Mouse (Mus musculus) heart, postnatal 14 days (tissue): ENCODE data around the gene Ryk. TPM values are rescaled to one million over a fixed set of nuclear protein-coding genes. Genes with fewer than 3 reads are reported as not detected.

Experiments used
- DNase-seq, 2 experiments: peaks; one replicate each; pipeline ENCODE4 v3.0.0; 2021 to 2022
- intact Hi-C: fragments of 180-260 bp; cut with DNase I; formaldehyde crosslinking; loops from one replicate; pipeline ENCODE4 v1.15.1; 2025
- total RNA-seq, 2 experiments: library from RNA; stranded (reverse); gene quantifications; 2 replicates each; pipeline ENCODE4 v1.2.3; 2021

Ryk gene
- total RNA-seq, 2 experiments from 2014 or later, result 40.2 to 42.6 TPM

DNA sequence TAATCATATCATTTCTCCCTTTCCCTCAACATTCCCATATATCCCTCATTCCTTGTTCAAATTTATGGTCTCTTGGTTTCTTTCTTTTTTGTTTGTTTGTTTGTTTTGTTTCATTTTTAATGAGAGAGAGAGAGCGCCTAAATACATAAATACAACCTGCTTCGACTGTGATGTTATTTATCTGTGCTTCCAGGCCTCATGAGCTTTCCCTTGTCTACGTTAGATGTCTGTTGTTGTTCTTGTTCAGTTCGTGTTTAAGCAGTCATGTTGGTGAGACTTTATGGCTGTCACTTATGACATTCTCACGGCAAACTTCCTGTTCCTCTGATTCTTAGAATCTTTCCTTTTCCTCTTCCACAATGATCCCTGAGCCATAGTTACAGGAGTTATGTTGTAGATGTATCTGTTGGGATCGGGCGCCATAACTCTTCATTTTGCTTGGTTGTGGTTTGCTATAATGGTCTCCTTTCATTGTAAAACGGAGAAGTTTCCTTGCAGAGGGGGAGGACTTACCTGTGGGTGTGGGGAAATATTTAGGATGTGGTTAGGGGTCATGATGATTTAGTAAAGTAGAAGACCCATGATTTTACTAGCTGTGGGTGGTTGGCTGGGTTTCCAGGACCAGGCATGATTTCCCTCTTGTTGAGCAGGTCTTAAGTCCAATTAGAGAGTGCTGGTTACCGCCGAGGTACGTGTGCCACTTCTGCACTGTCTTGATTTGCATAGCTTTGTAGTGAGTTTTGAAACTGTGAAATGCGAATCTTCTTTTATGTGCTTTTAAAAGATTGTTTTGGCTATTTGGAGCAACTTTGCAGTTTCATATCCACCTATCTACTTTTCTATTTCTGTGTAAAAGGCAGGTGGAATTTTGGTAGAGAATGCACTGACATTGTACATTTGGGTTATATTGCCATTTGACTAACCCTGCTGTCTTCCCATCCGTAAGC lies 17.6 kb downstream of the Ryk start:
- no peak for DNase-seq
- intact Hi-C loops, result no loop called here

DNA sequence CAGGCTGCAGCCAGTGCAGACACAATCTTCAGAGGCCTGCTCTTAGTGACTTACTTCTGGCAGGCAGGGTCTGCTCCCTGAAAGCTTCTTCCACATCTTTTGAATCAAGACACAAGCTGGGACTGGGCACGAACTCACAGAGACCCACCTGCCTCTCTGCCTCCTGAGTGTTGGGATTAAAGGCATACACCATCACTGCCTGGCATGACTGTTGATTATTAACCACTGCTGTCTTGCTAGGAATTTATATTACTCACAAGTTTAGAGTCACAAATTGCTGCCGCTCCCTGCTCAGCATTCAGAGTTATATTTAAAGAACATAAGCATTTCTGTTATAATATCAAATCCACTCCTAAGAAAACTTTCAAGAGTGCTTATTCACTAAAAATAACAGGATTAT lies 23.1 kb downstream of the Ryk start:
- DNase-seq, result no peak
- intact Hi-C loops, result no loop called here

DNA sequence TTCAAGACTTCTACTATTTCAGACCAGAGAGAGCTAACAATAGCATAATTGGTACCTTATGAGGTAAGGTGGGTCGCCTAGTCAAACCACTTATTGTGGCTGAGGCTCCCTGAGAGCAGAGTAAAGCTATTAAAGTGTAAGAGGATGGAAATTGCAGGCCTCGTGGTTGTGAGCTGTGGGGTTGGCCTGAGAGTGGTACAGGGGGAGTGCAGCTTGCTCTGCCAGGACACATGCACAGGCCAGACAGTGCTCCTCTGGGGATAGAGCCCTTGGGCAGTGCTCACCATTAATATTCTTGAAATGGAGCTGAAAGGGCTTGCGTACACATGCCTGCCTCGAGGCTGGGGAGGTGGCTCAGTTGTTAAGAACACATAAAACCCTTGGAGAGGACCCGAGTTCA lies 23.6 kb downstream of the Ryk start:
- DNase-seq, result no peak
- intact Hi-C loops, result no loop called here

DNA sequence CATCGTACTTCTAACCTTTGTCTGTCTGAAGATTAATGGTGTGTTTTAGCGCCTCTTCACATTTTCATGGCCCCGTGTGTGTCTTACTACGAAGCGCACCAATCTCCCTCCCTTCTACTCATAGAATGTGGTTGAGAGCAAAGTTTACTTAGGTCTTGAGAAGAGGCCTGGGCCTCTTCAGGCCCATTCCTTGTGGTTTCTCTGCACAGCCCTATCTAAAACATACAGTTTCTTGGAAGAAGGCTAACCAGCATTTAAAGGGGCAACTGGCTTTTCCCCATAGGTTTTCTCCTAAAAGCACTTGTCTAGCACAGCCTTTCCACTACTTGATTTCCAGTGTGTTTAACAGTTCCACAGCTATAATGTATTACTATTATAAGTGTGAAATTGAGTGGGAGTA lies 24.7 kb downstream of the Ryk start:
- intact Hi-C loops, result no loop called here

DNA sequence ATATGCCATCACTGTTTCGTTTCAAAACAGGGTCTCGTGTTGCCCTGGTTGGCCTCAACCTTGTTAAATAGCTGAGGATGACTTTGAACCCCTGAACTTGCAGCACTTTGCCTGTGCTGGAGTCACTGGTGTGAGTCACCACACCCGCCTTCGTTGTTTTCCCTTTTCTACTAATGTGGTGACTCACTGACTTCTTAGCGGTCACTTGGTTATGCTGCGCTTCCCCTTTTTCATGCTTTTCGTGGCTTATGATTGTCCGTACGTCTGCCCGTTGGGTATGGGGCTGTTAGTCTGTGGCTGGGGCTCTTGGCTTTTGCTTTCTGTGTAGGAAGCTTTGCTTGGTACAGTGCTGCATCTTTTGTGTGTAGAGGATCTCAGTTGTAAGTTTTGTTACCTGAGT lies 25.2 kb downstream of the Ryk start:
- intact Hi-C loops, result no loop called here
- DNase-seq, result no peak

More for the DNA sequence above, 24.7 kb downstream of the Ryk start:
- no peak for DNase-seq

DNA sequence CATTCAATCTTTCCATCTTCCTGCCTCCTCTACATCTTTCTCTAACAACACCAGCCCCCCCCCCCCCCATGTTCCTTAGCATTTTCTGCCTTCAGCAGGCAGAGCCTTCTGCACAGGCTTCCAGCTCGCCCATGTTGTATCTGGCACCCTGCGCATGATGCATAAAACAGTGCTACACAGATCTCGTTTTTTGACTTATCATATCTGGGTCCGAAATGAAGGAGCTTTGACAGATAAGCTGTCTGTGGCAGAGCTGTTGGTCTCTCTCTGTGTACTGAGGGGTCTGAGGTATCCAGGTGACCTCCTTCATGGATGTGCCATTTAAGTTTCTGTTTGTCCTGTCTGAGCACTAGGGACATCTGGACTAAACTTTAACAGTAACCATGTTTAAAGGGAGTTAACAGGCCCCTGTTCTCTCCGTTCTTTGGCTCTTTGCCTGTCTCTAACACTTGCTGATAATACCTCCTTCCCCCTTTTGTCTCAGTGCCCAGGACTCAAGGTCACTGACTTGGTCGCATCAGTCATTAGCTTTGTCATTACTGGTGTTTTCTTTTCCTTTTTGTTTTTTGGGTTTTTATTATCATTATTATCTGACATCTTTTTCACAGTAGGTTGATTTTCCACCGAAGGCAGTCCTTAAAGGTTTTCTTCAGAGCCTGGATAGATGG lies 26.2 kb downstream of the Ryk start:
- no peak for DNase-seq
- intact Hi-C loops, result no loop called here

DNA sequence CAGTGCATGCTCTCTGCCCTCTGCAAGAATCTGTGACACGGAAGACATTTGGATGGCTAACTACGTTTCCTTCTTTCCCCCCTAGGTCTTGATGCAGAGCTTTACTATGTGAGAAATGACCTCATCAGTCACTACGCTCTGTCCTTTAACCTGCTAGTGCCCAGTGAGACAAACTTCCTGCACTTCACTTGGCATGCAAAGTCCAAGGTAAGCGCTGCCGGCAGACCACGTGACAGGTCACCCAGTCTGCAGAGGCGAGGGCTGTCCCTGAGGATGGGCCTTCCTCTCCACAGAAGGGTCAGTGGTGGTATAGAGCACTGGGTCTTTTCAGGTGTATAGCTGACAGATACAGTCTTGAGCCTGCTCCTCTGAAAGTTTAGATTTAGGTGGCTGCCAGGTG lies 27.1 kb downstream of the Ryk start:
- no peak for DNase-seq
- intact Hi-C loops, result no loop called here

DNA sequence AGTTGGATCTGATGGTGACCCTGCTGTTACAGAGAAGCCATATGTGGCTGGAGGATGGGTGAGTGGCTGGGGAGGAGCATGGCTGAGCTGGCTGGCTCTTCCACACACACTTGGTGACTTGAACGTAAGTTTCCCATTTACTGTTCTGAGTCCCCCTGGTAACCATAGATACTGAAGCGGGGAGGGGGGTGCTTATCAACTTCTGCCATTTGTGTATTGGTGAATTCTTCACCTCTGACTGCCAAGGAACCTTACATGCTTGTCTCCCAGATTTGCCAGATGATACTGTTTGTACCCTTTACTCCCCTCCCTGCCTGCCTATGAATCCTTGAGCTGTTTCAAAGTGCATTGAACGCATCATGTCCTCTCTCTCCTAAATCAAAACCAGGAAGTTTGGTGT lies 27.5 kb downstream of the Ryk start:
- intact Hi-C loops, result no loop called here
- no peak for DNase-seq

DNA sequence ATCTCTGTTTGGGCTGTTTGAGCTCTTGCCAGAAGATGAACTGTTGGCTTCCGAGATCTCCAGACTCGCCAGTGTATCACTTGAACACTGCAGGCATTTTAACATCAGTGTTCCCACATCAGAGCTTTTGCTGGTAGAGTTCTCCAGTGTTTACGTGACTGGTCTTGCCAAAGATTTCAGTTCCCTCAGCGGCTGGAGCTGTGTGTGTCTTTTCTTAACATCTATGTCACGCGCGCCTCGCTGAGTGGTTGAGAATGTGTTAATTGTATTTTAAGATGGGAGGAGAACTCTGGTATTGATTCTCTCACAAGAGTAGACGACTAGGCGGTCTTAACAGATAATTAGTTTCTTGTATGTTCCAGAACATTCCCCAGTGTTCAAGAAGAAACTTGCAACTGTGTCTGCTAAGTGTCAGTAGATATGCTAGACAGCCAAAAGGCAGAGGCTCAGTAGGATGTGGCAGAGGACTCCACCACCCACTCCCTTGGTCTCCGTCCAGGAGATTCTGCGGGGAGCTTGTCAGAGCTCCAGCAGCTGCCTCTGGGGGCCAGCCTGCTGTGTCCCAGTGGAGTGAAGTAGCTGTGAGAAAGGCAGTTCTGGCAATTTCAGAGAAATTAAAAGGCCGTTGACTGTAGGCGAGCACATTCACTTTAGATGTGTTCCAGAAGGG lies 29.3 kb downstream of the Ryk start:
- intact Hi-C loops, result no loop called here

DNA sequence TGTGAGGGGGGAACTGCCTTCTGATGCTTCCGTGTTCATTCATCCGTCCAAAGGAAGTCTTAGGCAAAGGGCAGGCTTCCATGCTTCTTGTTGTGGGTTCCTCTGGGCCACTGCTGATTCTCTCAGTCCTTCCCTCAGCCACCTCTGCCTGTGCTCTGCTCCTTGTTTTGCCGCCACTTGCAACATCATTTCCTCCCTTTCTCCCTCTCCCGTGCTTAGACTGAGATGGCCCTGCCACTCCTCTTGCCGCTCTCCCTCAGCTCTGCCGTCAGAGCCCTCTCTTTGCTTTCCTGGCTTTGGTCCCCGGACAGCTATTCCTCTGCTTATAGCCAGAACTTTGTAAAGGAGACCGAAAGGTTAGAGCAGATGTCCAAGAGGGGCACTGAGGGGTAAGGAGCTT lies 30.2 kb downstream of the Ryk start:
- DNase-seq, result no peak
- intact Hi-C loops, result loop anchor here (5.0 kb wide), 1 partner anchor 148 kb away; the partner anchor contains the start of gene Amotl2

More for the DNA sequence above, 29.3 kb downstream of the Ryk start:
- peak; percentile 71 to 82 for DNase-seq

DNA sequence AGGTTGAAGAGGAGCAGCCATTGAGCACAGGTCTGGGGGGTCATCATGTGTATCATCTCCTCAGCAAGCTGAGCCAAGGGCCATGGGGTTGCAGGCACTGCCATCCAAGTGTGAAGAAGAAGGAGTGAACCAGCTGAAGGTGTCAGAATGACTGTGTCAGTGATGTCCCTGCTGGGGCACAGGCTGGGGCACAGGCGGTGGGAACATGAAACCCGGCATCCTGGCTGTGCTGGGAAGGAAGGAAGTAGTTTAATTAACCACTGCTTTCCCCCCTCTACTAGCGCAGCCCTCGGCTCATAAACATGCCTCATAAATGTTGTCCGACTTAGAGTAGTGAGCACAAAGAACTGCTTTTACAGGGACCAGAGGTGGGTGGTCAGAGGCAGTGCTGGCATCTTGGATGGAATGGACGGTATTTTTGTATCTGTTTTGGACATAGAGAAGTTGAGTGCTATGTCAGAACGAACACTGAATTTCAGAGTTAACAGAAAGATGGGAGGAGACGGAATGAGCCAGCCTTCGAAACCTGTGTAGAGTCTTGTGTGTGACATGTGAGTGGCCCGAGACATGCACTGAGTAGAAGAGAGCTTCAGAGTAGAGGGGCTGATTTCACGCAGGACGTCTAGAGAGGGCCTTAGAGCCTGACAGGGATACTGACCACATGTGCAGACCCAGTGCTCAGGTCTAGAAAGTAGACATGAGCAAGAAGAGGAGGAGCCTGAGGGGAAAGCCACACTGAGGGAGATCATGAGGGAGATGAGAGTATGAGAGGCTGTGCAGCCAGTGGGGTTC lies 31.4 kb downstream of the Ryk start:
- no peak for DNase-seq
- intact Hi-C loops, result loop anchor here (2.0 to 5.0 kb wide), 3 partner anchors 31 to 229 kb away; partner anchors contain the start of genes Amotl2 and Ryk

DNA sequence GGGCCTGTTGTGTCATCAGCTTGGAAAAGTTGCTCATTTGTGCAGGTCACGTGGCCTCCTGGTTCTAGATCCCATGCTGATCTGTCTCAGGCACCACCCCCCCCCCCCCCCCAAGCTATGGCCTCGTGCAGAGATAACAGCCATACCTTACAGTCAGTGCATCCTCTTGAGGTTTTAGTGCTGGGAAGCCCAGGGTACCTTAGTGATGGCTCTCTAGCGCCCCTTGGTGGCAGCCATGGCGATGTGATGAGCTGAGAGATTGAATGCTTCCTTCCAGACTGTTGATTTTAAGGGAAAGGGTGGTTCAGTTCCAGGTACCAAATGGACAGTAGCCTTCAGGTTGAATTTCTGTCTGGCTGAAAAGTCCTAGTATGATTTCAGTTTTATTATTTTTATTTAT lies 32.2 kb downstream of the Ryk start:
- intact Hi-C loops, result loop anchor here (1.0 to 5.0 kb wide), 4 partner anchors 32 to 230 kb away; partner anchors contain the start of genes Amotl2 and Ryk
- peak; percentile 82 to 88 for DNase-seq

DNA sequence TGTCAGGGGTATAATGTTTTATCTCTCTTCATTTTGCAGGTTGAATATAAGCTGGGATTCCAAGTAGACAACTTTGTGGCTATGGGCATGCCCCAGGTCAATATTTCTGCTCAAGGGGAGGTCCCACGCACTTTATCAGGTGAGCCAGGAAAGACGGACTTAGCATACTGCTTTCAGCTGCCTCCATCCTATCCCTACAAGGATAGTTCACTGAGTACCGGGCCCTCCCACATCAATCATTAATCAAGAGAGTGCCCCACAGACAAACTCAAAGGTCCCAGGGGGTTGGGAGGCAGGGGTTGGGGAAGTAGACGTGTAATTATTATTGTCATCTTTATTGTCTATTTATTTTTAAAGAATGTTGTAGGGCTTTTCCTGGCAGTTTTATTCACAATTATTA lies 32.8 kb downstream of the Ryk start:
- DNase-seq, result no peak

DNA sequence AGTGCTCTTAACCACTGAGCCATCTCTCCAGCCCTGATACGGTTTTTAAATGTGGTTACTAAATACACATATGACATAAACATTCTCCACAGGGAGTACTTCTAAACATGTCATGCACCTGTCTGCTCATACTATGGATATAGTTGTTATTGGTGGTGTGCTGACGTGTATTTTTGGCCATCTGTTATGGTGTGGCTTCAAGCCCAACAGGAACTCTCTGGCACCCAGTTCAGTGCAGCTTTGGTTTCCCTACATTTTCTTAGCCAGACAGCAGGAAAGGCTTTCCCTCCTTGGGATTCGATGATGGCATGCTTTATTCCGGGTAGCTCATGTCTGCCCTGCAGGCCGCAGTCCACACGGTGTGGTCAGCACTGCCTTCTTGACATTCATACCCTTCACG lies 33.7 kb downstream of the Ryk start:
- intact Hi-C loops, result loop anchor here (5.0 kb wide), 1 partner anchor 151 kb away; the partner anchor contains the start of gene Amotl2
- DNase-seq, result no peak

More for the DNA sequence above, 32.8 kb downstream of the Ryk start:
- intact Hi-C loops, result loop anchor here (1.0 to 5.0 kb wide), 4 partner anchors 33 to 231 kb away; partner anchors contain the start of genes Amotl2 and Ryk

DNA sequence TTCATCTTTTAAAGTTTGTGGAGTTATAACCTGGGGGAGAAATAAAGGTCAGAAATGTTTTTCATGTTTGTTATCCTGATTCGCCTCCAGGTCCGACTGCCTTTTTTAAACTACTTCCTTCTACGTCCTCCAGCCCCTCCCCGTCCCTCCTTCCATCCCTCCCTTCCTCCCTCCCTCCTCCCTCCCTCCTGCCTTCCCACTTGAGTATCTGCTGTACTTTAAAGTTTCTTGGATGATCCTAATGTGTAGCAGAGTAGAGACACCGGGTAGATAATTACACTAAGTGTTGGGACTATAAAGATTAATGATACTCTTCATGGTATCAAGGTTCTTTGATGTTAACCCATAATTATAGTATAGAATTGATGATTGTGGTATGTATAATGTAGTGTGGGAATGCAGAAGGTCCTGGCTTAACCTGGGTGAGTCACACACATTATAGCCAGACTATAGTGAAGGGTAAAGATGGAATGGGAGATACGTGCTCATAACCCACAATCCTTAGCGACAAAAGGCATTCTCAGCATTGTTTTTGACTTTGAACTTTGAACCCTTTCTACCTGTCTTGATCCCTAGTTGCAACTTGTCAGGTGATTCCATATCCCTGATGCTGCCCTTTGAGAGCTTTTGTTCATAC lies 41.5 kb downstream of the Ryk start:
- no peak for DNase-seq
- intact Hi-C loops, result no loop called here

DNA sequence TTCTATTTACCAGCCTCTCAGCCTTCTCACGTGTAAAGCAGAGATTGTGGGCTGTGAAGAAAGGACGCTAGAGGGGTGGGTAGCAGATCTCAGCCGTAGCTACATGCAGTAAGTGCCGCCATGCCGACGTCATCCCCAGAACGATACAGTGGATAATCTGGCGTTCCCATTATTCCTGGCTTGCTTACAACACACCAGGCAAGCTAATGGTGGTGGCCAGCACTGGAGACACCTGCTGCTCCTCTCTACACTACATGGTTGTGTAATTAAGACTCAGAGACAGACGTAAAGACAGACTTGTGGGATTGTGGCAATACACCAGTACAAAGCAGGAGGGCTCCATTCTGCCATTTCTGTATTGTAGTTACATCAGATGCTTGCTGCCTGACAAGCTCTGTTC lies 43.2 kb downstream of the Ryk start:
- no peak for DNase-seq
- intact Hi-C loops, result no loop called here

DNA sequence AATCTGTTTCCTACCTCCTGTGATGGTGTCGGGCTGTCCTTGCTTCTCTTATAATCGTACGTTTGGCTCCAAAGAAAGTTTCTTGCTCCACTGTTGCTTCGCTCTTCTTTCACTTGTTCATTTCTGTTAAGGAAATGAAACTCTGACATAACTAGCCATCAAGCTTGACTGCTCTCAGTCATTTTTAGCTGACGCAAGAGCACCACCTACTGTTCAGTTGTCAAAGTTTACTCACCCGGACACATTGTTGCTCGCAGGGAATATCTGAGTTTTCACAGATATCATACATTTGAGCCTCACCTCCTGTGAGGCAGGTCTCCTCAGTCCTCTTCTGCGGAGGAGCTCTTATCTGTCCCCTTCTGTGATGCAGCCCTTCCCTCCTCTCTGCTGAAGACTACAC lies 44.8 kb downstream of the Ryk start:
- peak; percentile 60 to 76 for DNase-seq
- intact Hi-C loops, result no loop called here

DNA sequence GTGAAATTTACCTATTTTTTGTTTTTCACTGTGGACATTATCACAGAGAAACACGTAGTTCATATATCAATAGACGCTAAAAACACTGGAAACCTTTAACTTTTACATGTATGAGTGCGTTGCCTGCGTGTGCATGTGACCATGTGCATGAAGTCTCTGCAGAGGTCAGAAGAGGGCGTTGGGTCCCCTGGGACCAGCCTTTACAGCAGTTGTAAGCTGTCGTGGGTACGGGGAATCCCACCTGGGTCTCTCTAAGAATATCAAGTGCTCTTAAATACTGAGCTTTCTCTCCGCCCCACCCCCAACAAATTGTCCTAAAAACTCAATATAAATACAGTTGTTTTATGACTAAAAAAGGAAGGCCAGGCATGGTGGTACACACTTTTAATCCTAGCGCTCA lies 50.0 kb downstream of the Ryk start:
- intact Hi-C loops, result no loop called here
- DNase-seq, result no peak

DNA sequence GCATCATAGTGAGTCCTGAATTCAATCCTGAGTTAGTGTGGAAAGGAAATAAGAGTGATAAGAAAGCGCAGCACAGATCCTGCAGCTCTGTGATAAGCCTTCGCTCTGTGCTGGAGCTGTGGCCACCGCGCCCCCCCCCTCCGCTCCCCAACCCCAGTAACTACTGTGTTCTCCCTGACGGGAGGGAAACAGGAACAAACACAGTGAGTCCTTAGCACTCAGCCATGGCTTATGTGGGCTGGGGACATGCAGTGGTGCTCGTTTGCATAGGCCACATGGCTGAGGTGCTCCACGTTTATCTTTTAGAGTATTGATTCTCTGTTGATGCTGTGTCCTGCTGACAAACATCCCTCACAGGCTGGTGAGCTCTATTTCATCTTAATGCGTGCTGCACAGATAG lies 55.4 kb downstream of the Ryk start:
- no peak for DNase-seq
- intact Hi-C loops, result no loop called here
